Mouse (Mus musculus) erythroblast, adult 5-6 weeks (primary cell): ENCODE results near the gene Arl11. TPM values are rescaled to one million over a fixed set of nuclear protein-coding genes. Genes with fewer than 3 reads are reported as not detected.
"Not testable (repeated sequence)": the region's sequence is repeated elsewhere in the genome, so short reads cannot be mapped to it uniquely, and the experiment has no call there.

Experiments used
- ATAC-seq: replicated peaks from 2 replicates; pipeline ENCODE4 v1.8.0; 2016; ENCODE audit warnings: moderate number of reproducible peaks, mild to moderate bottlenecking, moderate TSS enrichment, inconsistent platforms; ENCODE audit not compliant: poor library complexity, low FRiP score, severe bottlenecking
- total RNA-seq, 2 experiments: library from RNA; stranded (forward) in 1 of 2; stranded (reverse) in 1 of 2; fragments of 150-400 nt in 1 of 2; fragments of 200-764, 138-1000 nt in 1 of 2; gene quantifications; 2 replicates each; pipeline versions ENCODE4 v1.2.3 to v1.2.4; 2015 to 2017; ENCODE audit warnings: low replicate concordance in 2 of 2

The Arl11 gene
- total RNA-seq, 2 experiments from 2014 or later, result 2.3 to 7.3 TPM

DNA sequence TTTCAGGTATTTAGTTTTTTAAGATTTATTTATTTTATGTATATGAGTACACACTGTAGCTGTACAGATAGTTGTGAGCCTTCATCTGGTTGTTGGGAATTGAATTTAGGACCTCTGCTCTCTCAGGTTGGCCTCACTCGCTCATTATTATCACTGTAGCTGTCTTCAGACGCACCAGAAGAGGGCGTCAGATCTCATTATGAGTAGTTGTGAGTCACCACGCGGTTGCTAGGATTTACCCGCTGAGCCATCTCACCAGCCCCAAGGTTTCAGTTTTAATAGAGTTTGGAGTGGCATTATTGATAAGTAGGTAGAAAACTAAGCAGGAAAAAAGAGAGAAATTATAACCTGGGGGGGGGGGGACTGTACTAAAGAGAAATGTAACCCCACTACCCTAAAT is 17.5 kb downstream of the Arl11 start:
- ATAC-seq, result not testable (repeated sequence)

DNA sequence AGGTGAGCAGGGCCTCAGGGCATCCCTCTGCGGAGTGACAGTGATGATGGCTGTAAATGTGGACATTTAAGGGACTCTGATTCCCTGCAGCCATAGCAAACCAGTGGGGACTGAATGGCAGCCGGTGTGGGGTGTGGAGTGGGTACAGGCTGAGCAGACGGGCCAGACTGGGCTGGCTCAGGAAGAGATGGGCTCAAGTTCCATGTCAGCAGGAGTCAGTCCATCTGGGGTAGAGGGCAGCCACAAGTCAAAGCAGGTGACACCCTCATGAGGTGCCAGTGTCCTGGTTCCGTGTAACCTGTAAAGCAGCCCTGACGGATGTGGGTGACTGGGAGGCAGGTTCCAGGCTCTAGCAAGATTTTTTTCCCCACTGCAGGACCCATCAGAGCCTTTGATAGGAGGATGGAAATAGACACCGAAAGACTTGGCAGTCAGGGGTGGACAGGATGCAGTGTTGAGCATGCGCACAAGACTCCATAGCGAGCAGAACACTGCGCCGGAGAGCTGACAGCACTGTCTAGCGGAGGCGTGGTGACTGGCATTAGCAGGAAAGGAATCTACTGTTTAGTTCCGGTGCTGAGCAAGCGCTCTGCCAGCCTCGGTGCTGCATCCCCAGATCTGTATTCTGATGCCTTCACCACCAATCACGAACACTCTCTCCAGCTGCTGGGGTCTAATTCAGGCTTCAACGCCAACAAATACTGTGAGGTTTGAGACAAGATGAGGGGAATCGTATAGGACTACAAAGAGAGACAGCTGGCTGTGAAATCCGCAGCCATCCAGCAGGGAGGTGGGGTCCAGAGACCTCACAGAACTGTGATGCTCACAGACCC is 18.3 kb downstream of the Arl11 start:
- ATAC-seq, result no peak

- no peak for ATAC-seq
Observed at GRCm38 (mm10) chr14:61330591-61330990, 21.0 kb downstream of the Arl11 start.

- peak; percentile 85 for ATAC-seq
Observed at GRCm38 (mm10) chr14:61330996-61331561, 21.5 kb downstream of the Arl11 start.

- no peak for ATAC-seq
Observed at GRCm38 (mm10) chr14:61339381-61339780, 29.8 kb downstream of the Arl11 start.

- no peak for ATAC-seq
Observed at GRCm38 (mm10) chr14:61344590-61344989, 35.0 kb downstream of the Arl11 start.

- no peak for ATAC-seq
Observed at GRCm38 (mm10) chr14:61346827-61347698, 37.5 kb downstream of the Arl11 start.

DNA sequence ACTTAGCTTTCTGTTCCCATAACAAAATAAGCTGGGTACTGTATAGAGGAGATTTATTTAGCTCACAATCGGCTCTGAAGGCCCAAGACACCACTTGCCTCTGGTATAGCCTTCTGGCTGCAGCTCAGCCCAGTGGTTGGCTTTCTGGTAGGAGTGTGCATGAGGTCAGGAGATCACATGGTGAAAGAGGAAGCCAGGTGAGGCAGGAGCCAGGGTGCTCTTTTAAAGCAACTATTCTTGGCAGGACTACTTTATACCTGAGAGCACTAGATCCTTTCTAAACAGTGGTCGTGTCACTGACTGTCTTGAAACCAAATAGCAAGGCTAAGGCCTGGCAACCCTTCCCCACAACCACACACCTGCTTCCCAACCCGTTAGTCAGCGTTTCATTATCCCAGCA is 40.3 kb downstream of the Arl11 start:
- ATAC-seq, result no peak

GRCm38 (mm10) chr14:61350808-61351207 is 41.3 kb downstream of the Arl11 start:
- no peak for ATAC-seq

- no peak for ATAC-seq
Observed at GRCm38 (mm10) chr14:61354251-61355235, 45.0 kb downstream of the Arl11 start.

- ATAC-seq, result peak; percentile 98
Observed at GRCm38 (mm10) chr14:61360131-61360980, 50.8 kb downstream of the Arl11 start, which contains the start of gene Ebpl. TSS of gene Ebpl (minus strand) at chr14:61360439.

- no peak for ATAC-seq
Observed at GRCm38 (mm10) chr14:61360981-61361511, 51.5 kb downstream of the Arl11 start.

Other genes with a start within 250 kb of the Arl11 start
- 4.4 and 5.4 TPM in 2 replicates for gene Sacs, start 171.3 kb upstream of the Arl11 start, total RNA-seq (2015; ENCODE audit: low replicate concordance)
- gene Sacs, start 171.3 kb upstream of the Arl11 start, total RNA-seq (2017; ENCODE audit: low replicate concordance), result 7.1 and 7.6 TPM in 2 replicates
- gene Sgcg, start 51.3 kb upstream of the Arl11 start, total RNA-seq (2015; ENCODE audit: low replicate concordance), result not detected in 2 replicates
- gene Sgcg, start 51.3 kb upstream of the Arl11 start, total RNA-seq (2017; ENCODE audit: low replicate concordance), result not detected in 2 replicates
- gene Ebpl, start 50.7 kb downstream of the Arl11 start, total RNA-seq (2015; ENCODE audit: low replicate concordance), result 0.19 and 0.42 TPM in 2 replicates
- 0.09 and 1.1 TPM in 2 replicates for gene Ebpl, start 50.7 kb downstream of the Arl11 start, total RNA-seq (2017; ENCODE audit: low replicate concordance)
- 12.7 and 17.6 TPM in 2 replicates for gene Kpna3, start 130.1 kb downstream of the Arl11 start, total RNA-seq (2015; ENCODE audit: low replicate concordance)
- gene Kpna3, start 130.1 kb downstream of the Arl11 start, total RNA-seq (2017; ENCODE audit: low replicate concordance), result 11.0 and 13.4 TPM in 2 replicates
- 3.5 TPM in 1 of 2 replicates, not detected in the other for gene Spryd7, start 247.1 kb downstream of the Arl11 start, total RNA-seq (2015; ENCODE audit: low replicate concordance)
- 0.26 and 0.56 TPM in 2 replicates for gene Spryd7, start 247.1 kb downstream of the Arl11 start, total RNA-seq (2017; ENCODE audit: low replicate concordance)